Mouse (Mus musculus): ENCODE measurements around the gene Mapk11.

GRCm38 (mm10) chr15:89147024-89147423 is 2.4 kb downstream of the Mapk11 start:
- TF ChIP-seq CHD2 (IDR thresholded peaks at IDR 0.05; ENCODE audit: low read depth, low read length), result no peak
- TF ChIP-seq ZNF384 (IDR thresholded peaks at IDR 0.05; ENCODE audit: low read depth, low read length), result no peak
- no peak for TF ChIP-seq ZC3H11A (IDR thresholded peaks at IDR 0.05; ENCODE audit: borderline replicate concordance, low read depth, low read length)
- no peak for TF ChIP-seq MAFK (IDR thresholded peaks at IDR 0.05; ENCODE audit: insufficient read depth, low read depth, low read length)
- TF ChIP-seq HCFC1 (IDR thresholded peaks at IDR 0.05; ENCODE audit: borderline replicate concordance, insufficient read depth, low read length), result no peak
